Mouse (Mus musculus) frontal cortex, postnatal 14 days (tissue): ENCODE data around the gene Nkain2.

Experiments used
- DNase-seq, 2 experiments: peaks; one replicate each; pipeline ENCODE4 v3.0.0; 2022; ENCODE audit warnings: low spot score in 2 of 2

Gene Nkain2

DNA sequence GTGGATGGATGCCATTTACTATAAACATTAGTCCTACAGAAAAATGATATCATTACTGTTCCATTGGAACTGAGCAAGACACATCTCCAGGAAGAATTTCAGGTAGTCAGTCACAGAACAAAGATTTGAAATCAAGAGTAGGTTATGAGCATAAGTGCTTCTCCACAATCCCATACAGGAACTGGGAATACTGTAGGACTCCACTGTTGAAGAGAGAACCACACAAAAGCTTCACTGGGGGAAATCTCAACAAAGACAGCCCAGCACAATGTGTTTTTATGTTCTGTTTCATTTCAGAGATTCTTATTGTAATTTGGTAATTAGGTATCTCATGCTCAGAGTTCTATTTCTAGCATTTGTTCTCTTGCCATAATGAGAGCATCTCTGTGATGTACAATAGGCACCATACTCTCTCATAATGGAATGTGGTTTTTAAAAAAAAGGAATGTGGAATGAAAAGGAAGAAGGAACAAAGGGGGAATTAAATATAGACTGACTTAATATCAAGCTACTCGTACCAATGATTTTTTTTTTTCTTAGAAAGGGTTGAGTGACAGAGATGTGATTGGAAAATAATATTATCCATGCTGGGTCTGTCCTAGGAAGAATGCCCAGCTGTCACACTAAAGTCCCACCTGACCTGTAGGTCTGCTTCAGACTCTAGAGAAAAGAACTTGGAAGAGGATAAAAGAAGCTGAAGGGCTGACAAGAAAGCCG is 313.5 kb downstream of the Nkain2 start:
- DNase-seq, result no peak

GRCm38 (mm10) chr10:32557673-32558072 is 332.6 kb downstream of the Nkain2 start:
- no peak for DNase-seq

DNA sequence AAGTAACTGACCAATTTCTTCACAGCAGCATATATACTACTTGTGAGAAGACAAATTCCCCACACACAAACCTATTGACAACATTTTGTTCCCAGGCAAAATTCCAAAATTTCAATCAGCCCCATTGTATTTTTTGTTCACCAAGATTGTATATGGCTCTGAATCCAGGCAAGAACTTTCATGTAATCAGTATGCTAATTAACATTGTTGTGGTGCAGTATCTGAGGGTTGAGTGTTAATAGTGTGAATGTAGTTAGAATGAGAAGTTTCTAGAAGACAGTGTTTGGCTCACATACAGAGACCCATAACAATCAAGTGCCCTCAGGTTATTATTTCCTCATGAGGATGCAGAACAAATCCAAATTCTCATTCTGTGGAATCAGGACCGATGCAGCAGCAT is 354.2 kb downstream of the Nkain2 start:
- no peak for DNase-seq

GRCm38 (mm10) chr10:32510821-32511220 is 379.4 kb downstream of the Nkain2 start:
- DNase-seq, result no peak

DNA sequence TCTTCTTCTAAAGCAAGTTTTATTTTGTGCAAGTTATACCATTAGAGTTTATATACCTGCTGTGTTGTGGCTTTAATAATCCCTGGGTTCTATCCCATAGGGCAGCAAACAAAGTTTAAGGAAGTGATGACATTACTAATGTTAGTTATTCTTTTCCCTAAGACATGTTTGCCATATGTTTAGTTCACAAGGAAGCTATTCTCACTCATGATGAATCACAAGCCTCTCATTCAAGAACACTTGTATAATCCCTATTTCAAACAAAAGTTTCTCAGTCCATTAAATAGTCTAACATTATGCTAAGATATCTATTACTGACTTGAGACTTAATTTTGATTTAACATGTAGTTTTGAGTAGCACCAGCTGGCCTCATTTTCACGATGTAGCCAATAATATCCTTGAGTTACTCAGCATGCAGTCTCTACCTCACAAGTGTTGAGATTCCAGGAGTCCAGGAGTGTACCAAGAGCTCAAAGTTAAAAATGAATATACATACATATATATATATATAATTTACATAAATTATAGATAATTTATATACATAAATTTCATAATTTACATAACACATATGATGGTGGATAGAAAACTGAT is 395.6 kb downstream of the Nkain2 start:
- no peak for DNase-seq

DNA sequence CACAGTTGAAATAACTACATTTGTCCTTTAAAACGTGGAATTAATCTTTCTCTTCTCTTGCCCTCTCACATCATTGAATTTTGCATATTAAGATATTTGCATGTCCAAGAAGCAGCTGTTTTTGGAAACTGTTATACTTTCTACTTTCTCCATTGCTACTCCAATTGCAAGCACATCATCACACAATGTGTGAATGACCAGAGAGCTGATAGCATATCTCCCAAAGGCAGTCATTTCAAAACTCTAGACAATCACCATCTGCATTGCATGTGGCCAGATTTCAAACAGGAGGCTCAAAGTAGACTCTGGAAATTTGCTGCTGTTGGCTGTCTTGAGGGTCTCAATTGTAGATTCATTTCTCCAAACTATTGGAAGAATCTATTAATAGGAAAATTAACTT is 396.7 kb downstream of the Nkain2 start:
- DNase-seq, result no peak

GRCm38 (mm10) chr10:32462726-32463125 is 427.5 kb downstream of the Nkain2 start:
- DNase-seq, result no peak

DNA sequence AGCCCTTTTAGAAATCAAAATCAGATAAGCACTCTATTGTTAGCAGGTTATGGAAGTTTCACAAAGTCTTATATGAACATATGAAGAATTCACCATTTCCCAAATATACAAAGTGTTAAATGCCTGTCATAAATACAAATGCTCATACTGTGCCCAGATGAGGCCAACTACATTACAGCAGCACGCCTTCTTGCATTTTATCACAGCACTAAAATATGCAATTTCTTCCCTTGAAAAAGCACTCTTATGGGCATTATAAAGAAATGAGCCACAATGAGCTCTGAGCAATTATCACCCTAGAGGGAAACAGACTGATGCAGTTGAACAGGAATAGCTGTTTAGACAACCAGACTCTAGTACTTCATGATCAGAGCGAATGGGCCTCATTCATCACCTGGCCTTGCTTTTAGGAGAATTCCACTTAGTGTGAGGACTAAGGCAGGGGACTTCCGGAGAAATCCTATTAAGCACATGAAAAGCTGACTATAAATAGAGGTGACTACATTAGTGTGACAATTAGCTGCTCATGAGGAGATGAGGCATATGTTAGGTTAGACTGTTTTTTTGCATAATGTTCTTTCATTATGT is 450.2 kb downstream of the Nkain2 start:
- no peak for DNase-seq

- DNase-seq, result no peak
These were observed 476.0 kb downstream of the Nkain2 start for GRCm38 (mm10) chr10:32414228-32414627.

DNA sequence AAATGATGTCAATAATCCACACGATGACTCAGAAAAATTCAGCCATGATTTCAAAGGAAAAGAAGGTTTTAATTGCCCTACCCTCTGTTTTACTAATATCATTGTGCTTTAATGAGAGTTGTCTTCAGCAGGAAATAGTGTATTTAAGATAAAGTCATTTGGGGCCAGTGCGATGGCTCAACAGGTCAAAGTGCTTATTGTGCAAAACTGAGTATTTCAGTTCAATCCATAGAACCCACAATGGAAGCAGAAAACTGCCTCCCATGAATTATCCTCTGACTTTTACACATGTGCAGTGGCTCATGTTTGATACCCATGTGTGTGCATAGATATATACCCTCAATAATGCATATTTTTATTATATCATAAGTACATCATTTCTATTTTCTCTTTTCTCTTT is 478.9 kb downstream of the Nkain2 start:
- DNase-seq, result no peak

DNA sequence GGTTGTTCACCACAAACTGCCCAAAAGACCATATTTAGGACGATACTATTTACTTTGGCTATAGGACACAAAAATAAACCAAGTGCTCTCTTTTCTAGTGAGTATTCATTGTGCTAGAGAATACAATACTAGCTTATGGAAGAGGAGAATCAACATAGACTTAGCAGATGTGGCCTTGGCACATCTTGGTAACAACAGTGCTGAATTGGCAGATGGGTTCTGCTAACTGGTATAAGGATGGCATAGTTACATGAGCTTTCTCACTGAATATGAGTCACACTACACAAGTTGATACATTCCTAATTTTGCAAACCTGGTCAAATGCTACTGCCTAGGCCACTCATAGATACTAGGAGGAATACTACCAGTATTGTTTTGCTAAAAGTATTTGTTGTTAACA is 489.3 kb downstream of the Nkain2 start:
- no peak for DNase-seq

DNA sequence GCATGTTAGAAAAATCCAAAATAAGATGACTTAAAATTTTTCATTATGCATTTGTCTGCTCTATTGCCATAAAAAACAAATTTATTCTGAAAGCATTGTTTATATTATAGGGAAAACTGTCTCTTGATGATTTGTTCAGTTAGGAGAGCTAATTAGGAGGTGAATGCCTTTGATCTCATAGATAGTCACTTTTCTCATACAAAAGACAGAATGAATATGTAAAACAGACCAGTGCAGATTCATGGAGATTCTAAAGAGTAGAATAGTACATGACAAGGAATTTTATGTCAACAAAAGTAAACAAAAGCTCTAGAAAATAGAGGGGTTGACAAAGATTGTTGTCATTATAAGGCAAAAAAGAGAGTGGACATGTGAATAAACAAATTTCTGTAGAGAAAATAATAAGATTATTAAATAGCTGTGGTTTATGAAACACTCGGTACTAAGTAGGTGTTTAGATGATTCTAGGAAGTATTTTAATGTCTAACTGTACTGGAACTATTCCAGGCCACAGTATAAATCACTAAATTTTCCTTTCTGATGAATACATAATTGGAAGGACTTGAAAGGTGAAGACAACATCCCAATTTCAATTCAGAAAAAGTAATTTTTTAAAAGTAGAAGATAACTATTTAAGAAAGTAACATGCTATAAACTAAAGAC is 496.3 kb downstream of the Nkain2 start:
- no peak for DNase-seq

GRCm38 (mm10) chr10:32393326-32393725 is 496.9 kb downstream of the Nkain2 start:
- no peak for DNase-seq

GRCm38 (mm10) chr10:32312754-32313153 is 577.5 kb downstream of the Nkain2 start:
- no peak for DNase-seq

DNA sequence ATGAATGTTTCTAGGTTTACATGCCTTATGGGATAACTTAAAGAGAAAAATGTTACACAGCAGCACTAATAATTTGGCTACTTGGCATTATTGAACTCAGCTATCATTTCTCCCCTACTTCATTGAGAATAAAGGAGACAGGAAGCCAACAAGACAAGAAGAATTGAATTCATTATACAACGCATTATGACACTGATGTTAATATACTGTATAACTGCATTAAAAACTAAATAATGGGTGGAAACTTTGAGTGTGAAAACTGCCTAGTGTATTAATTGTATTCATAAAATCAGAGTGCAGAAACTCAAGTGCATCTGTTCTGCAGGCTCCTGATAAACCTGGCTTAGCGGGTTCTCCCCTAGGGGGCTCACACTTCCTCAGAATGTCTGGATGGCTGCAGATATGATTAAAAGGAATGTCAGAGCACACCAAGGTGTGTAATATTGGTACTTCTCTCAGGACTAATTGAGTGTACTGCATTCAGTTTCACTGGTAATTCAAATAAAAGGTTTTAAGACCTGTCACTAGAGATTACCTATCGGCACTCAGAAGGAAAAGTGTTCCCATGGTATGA is 589.2 kb downstream of the Nkain2 start:
- DNase-seq, result no peak

GRCm38 (mm10) chr10:32290487-32290886 is 599.8 kb downstream of the Nkain2 start:
- DNase-seq, result no peak

GRCm38 (mm10) chr10:32283690-32284089 is 606.6 kb downstream of the Nkain2 start:
- DNase-seq, result no peak

- no peak for DNase-seq
These were observed 646.9 kb downstream of the Nkain2 start for GRCm38 (mm10) chr10:32243266-32243882.

- no peak for DNase-seq
These were observed 649.1 kb downstream of the Nkain2 start for GRCm38 (mm10) chr10:32241168-32241567.

- no peak for DNase-seq
These were observed 707.3 kb downstream of the Nkain2 start for GRCm38 (mm10) chr10:32182951-32183350.

GRCm38 (mm10) chr10:32091354-32091753 is 798.9 kb downstream of the Nkain2 start:
- DNase-seq, result no peak

GRCm38 (mm10) chr10:32060396-32060795 is 829.9 kb downstream of the Nkain2 start:
- no peak for DNase-seq
